Mouse (Mus musculus): ENCODE results near the gene Cryab. TPM values are rescaled to one million over a fixed set of nuclear protein-coding genes. Genes with fewer than 3 reads are reported as not detected.

The Cryab gene
- polyA plus RNA-seq (2016; fragmentation: Nextera tagmentation; extraction: Ambion mirVana) = 6.0 and 7.5 TPM in 2 replicates

GRCm38 (mm10) chr9:50751323-50751722, at the start of gene Cryab:
Gene Cryab, plus strand, starts transcription at chr9:50751325.
- Histone ChIP-seq H3K27me3 (peaks cover 13% of the 10 kb centered on the region; the same call in 1 of the 2 replicates), H3K27ac (replicated peaks) (no peak within 1 kb of the TSS), H3K4me1 (peaks cover 6% of the 10 kb centered on the region), H3K9ac (replicated peaks) (no peak within 1 kb of the TSS), H3K4me3 (no peak within 1 kb of the TSS), H3K36me3 (no peaks in the 10 kb centered on the region), H3K4me2 (replicated peaks) (no peak within 1 kb of the TSS), H3K9me3 (no peaks in the 10 kb centered on the region)
- WGBS = 81% methylated on average over 22 of the region's 22 CpGs
- ATAC-seq (ENCODE audit: low FRiP score, low read depth) = no peak

DNA sequence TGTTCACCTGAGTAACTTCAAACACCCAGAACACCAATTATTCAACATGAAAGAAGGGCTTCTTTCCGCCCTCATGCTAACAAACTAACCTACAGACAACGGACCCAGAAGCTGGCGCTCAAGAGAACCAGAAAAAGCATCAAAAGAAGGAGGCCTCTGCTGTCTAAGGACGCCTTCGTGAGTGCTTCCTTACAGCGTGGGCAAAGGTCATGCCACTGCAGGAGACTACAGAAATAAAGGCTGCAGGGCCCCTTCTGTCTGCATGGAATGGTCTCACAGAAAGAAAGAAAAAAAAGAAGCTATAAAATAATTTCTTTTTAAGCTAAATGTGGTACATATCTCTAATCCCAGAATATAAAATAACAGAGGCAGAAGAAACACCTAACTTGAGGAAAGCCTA, 46.2 kb upstream of the Cryab start:
- H3K4me3 ChIP-seq = no peak overlapping the region
- no peak for ATAC-seq (ENCODE audit: low FRiP score, low read depth)
- 30% methylated on average over 6 of the region's 6 CpGs for WGBS
- H3K27me3 ChIP-seq = peaks cover 20% of the 10 kb centered on the region
- peaks cover 31% of the 10 kb centered on the region for H3K36me3 ChIP-seq
- H3K4me1 ChIP-seq = no peaks in the 10 kb centered on the region
- H3K9me3 ChIP-seq = no peaks in the 10 kb centered on the region
- H3K27ac ChIP-seq (replicated peaks) = no peak overlapping the region
- no peak overlapping the region for H3K9ac ChIP-seq (replicated peaks)
- no peak overlapping the region for H3K4me2 ChIP-seq (replicated peaks)

DNA sequence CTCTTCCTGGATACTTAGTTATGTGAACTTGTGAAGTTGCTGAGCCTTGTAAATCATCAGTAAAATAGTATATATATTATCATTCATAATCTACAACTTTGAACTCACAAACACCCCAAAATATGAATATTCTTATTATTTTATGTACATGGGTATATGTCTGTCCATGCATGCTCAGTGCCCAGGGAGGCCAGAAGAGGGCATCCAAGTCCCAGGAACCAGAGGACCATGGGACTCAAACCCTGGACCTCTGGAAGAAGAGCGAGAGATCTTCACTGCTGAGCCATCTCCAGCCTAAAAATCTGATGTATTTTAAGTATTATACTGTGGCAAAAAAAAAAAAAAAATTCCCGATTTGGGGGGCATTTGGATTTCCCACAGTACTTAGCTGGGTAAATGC, 42.0 kb upstream of the Cryab start:
- no peak overlapping the region for H3K27ac ChIP-seq (replicated peaks)
- no peaks in the 10 kb centered on the region for H3K9me3 ChIP-seq
- H3K36me3 ChIP-seq = peaks cover 17% of the 10 kb centered on the region
- no peaks in the 10 kb centered on the region for H3K4me1 ChIP-seq
- no peak for ATAC-seq (ENCODE audit: low FRiP score, low read depth)
- no peaks in the 10 kb centered on the region for H3K27me3 ChIP-seq
- WGBS = 26% methylated on average over 2 of the region's 2 CpGs
- H3K9ac ChIP-seq (replicated peaks) = no peak overlapping the region
- H3K4me3 ChIP-seq = no peak overlapping the region
- no peak overlapping the region for H3K4me2 ChIP-seq (replicated peaks)

DNA sequence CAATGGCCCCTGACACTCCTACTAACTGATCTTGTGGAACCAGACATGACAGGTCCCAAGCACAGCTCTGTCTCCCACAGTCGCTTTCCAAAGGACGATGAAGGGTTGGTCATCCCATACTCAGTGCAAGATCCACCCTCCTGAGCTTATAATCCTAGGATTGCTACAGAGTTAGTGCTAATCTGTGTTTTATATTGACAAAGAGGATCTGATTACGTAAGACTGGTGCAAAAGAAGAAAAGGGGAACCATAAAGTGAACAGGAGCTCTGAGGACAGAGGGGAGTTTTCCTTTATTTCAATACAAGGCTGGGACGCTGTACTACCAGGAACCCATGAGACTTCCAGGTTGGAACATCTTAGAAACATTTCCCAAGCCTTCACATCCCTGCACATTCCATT, 39.8 kb upstream of the Cryab start:
- Histone ChIP-seq H3K27me3 (no peaks in the 10 kb centered on the region), H3K9ac (replicated peaks) (no peak overlapping the region), H3K27ac (replicated peaks) (no peak overlapping the region), H3K9me3 (no peaks in the 10 kb centered on the region), H3K4me1 (no peaks in the 10 kb centered on the region), H3K36me3 (peaks cover 17% of the 10 kb centered on the region), H3K4me3 (no peak overlapping the region), H3K4me2 (replicated peaks) (no peak overlapping the region)
- no peak for ATAC-seq (ENCODE audit: low FRiP score, low read depth)
- WGBS = 81% methylated on average over 4 of the region's 4 CpGs

- ATAC-seq (ENCODE audit: low FRiP score, low read depth) = no peak
- Histone ChIP-seq H3K9me3 (no peaks in the 10 kb centered on the region), H3K27me3 (no peaks in the 10 kb centered on the region), H3K36me3 (peaks cover 9% of the 10 kb centered on the region), H3K4me2 (replicated peaks) (no peak overlapping the region), H3K4me1 (no peaks in the 10 kb centered on the region), H3K9ac (replicated peaks) (no peak overlapping the region), H3K27ac (replicated peaks) (no peak overlapping the region), H3K4me3 (no peak overlapping the region)
- WGBS = 77% methylated on average over 4 of the region's 4 CpGs
These were observed 36.9 kb upstream of the Cryab start for GRCm38 (mm10) chr9:50714188-50714587.

DNA sequence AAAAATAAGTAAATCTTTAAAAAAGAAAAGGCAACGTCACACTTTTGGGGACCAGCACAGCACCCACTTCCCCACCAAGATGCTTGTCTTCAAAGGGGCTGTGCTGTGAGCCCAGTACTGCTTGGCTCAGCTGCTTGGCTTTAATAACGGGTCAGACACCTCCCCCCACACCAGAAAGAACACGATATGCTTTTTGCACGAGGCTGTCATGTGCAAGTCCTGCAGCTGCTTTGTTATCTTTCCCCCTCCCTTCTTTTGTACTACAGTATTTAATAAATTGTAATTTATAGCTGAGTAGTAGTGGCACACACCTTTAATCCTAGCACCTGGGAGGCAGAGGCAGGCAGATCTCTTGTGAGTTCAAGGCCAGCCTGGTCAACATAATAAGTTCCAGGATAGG, 32.2 kb upstream of the Cryab start:
- H3K27ac ChIP-seq (replicated peaks) = no peak overlapping the region
- no peaks in the 10 kb centered on the region for H3K27me3 ChIP-seq
- no peaks in the 10 kb centered on the region; the same call in 1 of the 2 replicates for H3K36me3 ChIP-seq
- WGBS = 79% methylated on average over 4 of the region's 4 CpGs
- no peak overlapping the region for H3K4me2 ChIP-seq (replicated peaks)
- H3K9me3 ChIP-seq = no peaks in the 10 kb centered on the region
- H3K9ac ChIP-seq (replicated peaks) = no peak overlapping the region
- H3K4me3 ChIP-seq = no peak overlapping the region
- ATAC-seq (ENCODE audit: low FRiP score, low read depth) = no peak
- peaks cover 17% of the 10 kb centered on the region for H3K4me1 ChIP-seq

DNA sequence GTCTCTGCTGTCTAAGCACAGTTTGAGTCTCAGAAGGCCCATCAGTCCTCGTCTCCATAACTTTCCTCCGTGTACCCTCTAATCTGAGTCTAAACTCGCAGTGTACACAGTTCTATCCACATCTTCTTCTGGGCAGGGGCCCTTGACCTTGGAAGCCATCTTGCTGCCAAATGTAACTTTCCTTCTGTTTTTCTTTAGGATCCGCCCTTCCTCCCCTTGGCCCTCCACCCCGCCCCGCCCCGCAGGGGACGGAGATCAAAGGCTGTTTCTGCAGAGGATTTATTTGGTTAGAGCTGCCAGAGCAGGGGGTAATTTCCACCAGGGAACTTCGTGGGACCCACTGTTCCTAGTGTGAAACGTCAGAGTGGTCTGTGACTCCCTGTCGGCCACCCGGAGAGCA, 30.1 kb upstream of the Cryab start:
- Histone ChIP-seq H3K9me3 (no peaks in the 10 kb centered on the region), H3K27me3 (no peaks in the 10 kb centered on the region), H3K4me2 (replicated peaks) (no peak overlapping the region), H3K27ac (replicated peaks) (no peak overlapping the region), H3K4me1 (peaks cover 36% of the 10 kb centered on the region), H3K36me3 (no peaks in the 10 kb centered on the region; the same call in 1 of the 2 replicates), H3K9ac (replicated peaks) (no peak overlapping the region), H3K4me3 (no peak overlapping the region)
- ATAC-seq (ENCODE audit: low FRiP score, low read depth) = no peak
- 37% methylated on average over 12 of the region's 12 CpGs for WGBS

DNA sequence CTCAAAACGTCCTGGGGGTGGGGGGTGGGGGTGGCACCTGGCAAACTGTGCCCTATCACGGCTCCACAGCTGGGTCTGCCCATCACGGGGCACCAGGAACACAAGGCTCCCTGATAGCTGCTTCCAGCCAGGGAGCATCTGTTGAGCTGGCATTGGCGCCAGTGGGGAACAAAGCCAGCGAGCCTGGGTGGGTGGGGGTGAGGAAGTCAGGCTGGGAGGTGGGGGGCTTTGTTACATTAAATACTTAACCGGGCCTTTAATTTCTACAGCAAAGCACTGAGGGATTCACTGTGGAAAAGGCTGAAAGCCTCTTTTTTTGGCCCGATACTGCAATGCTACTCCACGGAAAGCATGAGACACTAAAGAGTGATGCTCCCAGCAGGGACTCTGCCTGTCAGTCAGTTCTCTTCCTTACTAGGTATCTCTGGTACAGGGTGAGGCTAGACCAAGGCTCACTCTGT, 28.6 kb upstream of the Cryab start:
- H3K27ac ChIP-seq (replicated peaks) = no peak overlapping the region

DNA sequence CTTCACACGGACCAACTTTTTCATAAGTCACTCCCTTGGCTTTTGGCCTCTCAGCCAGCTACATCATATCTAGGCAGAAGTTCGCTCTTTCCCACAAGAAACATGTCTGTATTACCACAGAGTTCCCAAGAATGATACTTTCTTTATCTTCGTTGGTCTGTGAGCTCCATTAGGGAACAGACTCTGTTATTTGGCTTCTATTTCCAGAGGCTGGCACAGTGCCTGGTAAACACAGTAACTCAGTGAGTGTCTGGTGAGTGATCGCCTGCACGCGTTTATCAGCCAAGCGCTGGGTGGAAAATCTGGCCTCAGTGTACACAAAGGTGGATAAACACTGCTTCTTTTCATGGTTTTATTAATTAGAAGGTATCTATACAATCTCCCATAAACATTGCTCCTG, 27.7 kb upstream of the Cryab start:
- Histone ChIP-seq H3K27me3 (no peaks in the 10 kb centered on the region), H3K9me3 (no peaks in the 10 kb centered on the region), H3K27ac (replicated peaks) (no peak overlapping the region), H3K9ac (replicated peaks) (no peak overlapping the region), H3K36me3 (no peaks in the 10 kb centered on the region; the same call in 1 of the 2 replicates), H3K4me3 (no peak overlapping the region), H3K4me1 (peaks cover 54% of the 10 kb centered on the region), H3K4me2 (replicated peaks) (0 out of 2 replicates have a peak overlapping the region, but pooled peaks have one; percentile 19)
- 80% methylated on average over 7 of the region's 7 CpGs for WGBS
- ATAC-seq (ENCODE audit: low FRiP score, low read depth) = no peak

More for the DNA sequence above, 28.6 kb upstream of the Cryab start:
- H3K36me3 ChIP-seq = no peaks in the 10 kb centered on the region; the same call in 1 of the 2 replicates
- no peaks in the 10 kb centered on the region for H3K9me3 ChIP-seq
- H3K4me2 ChIP-seq (replicated peaks) = no peak overlapping the region
- no peaks in the 10 kb centered on the region for H3K27me3 ChIP-seq
- H3K4me1 ChIP-seq = peaks cover 50% of the 10 kb centered on the region
- no peak overlapping the region for H3K9ac ChIP-seq (replicated peaks)
- 58% methylated on average over 8 of the region's 8 CpGs for WGBS
- H3K4me3 ChIP-seq = no peak overlapping the region
- ATAC-seq (ENCODE audit: low FRiP score, low read depth) = no peak

DNA sequence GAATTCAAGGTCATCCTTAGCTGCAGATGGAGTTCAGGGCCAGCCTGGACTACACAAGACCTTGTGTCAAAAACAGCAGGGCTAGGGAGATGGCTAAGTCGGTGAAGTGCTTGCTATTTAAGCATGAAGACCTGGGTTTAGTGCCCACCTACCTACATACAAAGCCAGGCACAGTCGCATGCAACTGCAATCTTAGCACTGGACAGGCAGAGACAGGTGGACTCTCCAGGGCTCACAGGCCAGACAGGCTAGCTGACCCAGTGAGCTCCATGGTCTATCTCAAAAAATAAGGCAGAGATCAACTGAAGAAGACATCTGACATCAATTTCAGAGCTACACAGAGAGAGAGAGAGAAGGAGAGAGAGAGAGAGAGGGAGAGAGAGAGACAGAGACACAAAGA, 27.0 kb upstream of the Cryab start:
- peaks cover 59% of the 10 kb centered on the region for H3K4me1 ChIP-seq
- no peaks in the 10 kb centered on the region for H3K9me3 ChIP-seq
- H3K27me3 ChIP-seq = 0 out of 2 replicates have a peak, but pooled peaks cover 4% of the 10 kb centered on the region
- H3K4me3 ChIP-seq = 0 out of 2 replicates have a peak overlapping the region, but pooled peaks have one; percentile 8
- no peak for ATAC-seq (ENCODE audit: low FRiP score, low read depth)
- WGBS = 89% methylated on average over 2 of the region's 2 CpGs
- no peaks in the 10 kb centered on the region; the same call in 1 of the 2 replicates for H3K36me3 ChIP-seq
- H3K9ac ChIP-seq (replicated peaks) = peak overlapping the region; percentile 29
- H3K4me2 ChIP-seq (replicated peaks) = peak overlapping the region; percentile 78
- peak overlapping the region; percentile 83 for H3K27ac ChIP-seq (replicated peaks)

DNA sequence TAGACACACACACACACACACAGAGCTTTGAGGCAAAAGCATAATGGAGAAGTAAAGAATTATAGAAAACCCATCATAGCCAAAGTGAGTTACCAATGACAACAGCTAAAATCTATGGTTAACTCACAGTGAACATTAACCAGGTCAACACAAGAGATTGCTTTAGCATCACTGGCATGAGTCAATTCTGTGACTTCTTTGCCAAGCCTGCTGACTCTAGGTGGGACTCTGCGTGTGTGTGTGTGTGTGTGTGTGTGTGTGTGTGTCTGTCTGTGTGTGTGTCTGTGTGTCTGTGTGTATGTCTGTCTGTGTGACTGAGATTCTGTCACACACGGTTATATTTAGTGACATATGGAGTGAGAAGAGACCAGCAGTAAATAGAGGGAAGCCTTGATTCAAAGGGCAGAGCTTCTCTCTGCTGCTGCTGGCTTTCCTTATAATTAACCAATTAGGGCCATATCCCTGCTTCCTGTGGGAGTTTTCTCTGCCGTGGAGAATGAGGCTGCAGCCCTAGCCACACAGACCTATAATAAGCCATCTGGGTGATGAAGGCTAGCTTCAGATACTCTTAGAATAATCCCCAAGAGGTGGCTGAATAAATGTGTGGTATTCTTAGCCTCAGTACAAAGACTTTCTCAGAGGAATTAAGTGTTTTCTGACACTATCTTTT, 26.3 kb upstream of the Cryab start:
- peaks cover 59% of the 10 kb centered on the region for H3K4me1 ChIP-seq
- H3K4me3 ChIP-seq = peak overlapping the region; percentile 8; the same call in 1 of the 2 replicates
- 0 out of 2 replicates have a peak, but pooled peaks cover 4% of the 10 kb centered on the region for H3K27me3 ChIP-seq
- no peaks in the 10 kb centered on the region for H3K36me3 ChIP-seq
- peak; percentile 8; the same call in 1 of the 2 replicates for ATAC-seq (ENCODE audit: low FRiP score, low read depth)
- H3K9me3 ChIP-seq = no peaks in the 10 kb centered on the region
- peak overlapping the region; percentile 78 for H3K4me2 ChIP-seq (replicated peaks)
- 59% methylated on average over 3 of the region's 3 CpGs for WGBS
- H3K9ac ChIP-seq (replicated peaks) = peak overlapping the region; percentile 29; the same call in 1 of the 2 replicates
- peak overlapping the region; percentile 83 for H3K27ac ChIP-seq (replicated peaks)

- H3K9ac ChIP-seq (replicated peaks) = peak overlapping the region; percentile 77
- ATAC-seq (ENCODE audit: low FRiP score, low read depth) = no peak
- H3K27ac ChIP-seq (replicated peaks) = peak overlapping the region; percentile 83
- H3K4me1 ChIP-seq = peaks cover 59% of the 10 kb centered on the region
- 0 out of 2 replicates have a peak, but pooled peaks cover 4% of the 10 kb centered on the region for H3K27me3 ChIP-seq
- no peaks in the 10 kb centered on the region for H3K36me3 ChIP-seq
- H3K4me2 ChIP-seq (replicated peaks) = peak overlapping the region; percentile 78
- 41% methylated on average over 8 of the region's 8 CpGs for WGBS
- H3K9me3 ChIP-seq = no peaks in the 10 kb centered on the region
- H3K4me3 ChIP-seq = peak overlapping the region; percentile 60
These were observed 25.1 kb upstream of the Cryab start for GRCm38 (mm10) chr9:50725921-50726590.

Measured in midbrain, embryonic 12.5 days (tissue).